Mouse (Mus musculus) testis, postnatal 10 days (tissue): ENCODE results near the gene Zfp146.
"Not testable (repeated sequence)": the region's sequence is repeated elsewhere in the genome, so short reads cannot be mapped to it uniquely, and the experiment has no call there.

Experiments used
- DNase-seq: peaks from one replicate; pipeline ENCODE4 v3.0.0; 2021; ENCODE audit warnings: low spot score

Gene Zfp146

GRCm38 (mm10) chr7:30169583-30170282 lies at the start of gene Zfp146:
Gene Zfp146 (minus strand): TSS chr7:30169750.
- peak; percentile 91 for DNase-seq

DNA sequence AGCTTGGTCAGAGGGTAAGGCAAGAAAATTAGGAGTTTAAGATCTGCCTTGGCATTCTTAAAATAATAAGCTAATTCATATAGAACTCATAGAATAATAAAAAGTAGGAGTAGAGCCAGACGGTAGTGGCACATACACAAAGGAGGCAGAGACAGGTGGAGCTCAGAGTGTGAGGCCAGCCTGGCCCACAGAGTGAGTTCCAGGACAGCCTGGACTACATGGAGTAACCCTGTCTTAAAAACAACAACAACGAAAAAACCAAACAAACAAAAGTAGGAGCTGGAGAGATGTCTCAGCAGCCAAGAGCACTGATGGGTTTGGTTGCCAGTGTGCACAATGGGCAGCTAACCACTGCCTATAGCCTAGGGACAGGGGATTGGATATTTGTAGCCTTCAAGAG lies 47.7 kb upstream of the Zfp146 start:
- no peak for DNase-seq

DNA sequence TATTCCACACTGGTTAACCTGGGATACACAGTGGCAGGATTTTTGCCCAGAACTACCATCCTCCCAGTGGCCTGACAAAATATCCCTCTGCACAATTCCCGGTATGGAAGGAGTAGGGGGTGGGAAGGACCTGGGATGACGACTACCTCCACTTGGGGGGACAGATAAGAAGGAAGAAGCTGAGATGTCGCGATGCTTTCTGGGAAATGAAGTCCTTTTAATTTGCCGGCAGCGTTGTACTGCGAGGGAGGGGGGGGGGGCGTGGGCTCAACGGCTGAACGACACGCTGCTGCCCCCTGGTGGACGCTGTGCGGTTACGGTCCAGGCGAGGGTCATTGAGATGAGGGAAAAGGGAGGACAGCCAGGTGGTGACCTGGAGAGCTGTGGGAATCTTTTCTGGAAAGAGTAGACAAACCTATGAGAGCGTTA lies 47.2 kb upstream of the Zfp146 start:
- peak; percentile 93 for DNase-seq

GRCm38 (mm10) chr7:30215875-30216274 lies 46.3 kb upstream of the Zfp146 start:
- no peak for DNase-seq

DNA sequence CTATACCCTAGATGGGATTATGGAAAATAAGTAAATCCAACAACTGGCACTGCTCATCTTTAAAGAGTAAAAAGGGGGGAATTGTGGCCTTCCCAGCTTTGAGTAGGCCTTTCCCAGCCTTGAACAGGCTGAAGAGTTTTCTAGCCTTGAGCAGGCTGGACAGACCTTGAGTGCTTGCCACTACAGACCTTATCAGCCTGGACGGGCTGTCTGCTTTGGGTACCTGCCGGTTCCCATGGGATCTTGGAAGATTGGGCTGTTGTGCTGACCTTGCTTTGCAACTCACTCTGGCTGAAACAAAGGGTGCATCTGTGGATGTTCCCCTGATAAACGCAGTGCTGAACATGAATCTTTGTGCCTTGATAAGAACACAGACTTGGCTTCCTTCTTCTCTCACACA lies 44.3 kb upstream of the Zfp146 start:
- DNase-seq: no peak

DNA sequence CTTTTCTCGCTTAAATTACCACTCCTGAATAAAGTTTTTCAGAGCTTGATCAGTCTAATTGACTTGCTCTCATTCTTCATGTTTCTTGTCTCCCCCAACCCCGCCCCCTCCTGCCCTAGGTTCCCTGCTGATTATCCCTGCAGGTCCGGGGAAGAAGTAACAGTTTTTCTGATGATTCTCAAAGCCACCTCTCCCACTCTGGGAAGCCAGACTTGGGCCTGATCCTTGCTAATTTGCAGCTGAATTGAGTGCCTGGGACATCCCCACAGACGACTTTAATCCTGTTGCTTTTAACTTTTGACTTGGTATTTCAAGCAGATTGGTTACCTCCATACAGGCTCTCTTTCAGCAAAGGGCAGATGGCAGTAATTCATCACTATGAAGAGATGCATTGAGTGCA lies 41.5 kb upstream of the Zfp146 start:
- DNase-seq: no peak

- not testable (repeated sequence) for DNase-seq
Measured at GRCm38 (mm10) chr7:30206364-30206763, 36.8 kb upstream of the Zfp146 start.

- DNase-seq: peak; percentile 86
Measured at GRCm38 (mm10) chr7:30205383-30205782, 35.8 kb upstream of the Zfp146 start.

- peak; percentile 69 for DNase-seq
Measured at GRCm38 (mm10) chr7:30204380-30204779, 34.8 kb upstream of the Zfp146 start.

DNA sequence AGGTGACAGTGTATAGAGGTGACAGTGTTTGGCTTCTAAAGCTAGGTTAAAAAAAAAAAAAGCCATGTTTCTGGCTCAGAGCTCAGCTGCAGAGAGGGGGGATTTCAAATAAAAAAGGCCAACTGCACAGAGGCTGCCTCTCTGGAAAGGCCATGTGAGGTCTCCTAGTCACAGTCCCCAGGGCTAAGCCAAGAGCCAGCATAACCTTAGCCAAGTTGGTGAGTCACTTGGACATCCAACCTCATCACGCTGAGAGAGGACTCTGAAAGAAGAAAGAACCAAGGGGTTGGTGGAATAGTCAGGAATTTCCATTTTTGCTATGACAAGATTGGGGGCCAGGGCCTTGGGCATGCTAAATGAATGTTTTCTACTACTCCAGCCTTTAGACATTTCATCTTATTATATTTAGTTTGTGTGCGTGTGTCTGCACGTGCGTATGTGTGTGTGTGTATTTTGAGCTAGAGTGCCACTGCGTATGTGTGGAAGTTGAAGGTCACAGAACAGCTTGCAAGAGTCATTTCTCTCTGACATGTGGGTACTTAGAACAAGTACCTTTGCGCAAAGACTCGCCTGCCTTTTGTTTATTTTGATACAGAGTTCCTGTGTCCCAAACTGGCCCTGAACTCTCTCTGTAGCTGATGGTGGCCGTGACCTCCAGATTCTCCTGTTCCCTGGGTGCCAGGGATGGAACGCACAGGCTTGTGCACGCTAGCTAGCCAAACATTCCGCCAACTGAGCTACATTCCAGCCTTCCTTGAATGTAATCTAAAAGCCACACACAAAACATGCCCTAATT lies 33.5 kb upstream of the Zfp146 start:
- no peak for DNase-seq

GRCm38 (mm10) chr7:30200661-30201060 lies 31.1 kb upstream of the Zfp146 start:
- not testable (repeated sequence) for DNase-seq

GRCm38 (mm10) chr7:30200200-30200599 lies 30.6 kb upstream of the Zfp146 start:
- no peak for DNase-seq

DNA sequence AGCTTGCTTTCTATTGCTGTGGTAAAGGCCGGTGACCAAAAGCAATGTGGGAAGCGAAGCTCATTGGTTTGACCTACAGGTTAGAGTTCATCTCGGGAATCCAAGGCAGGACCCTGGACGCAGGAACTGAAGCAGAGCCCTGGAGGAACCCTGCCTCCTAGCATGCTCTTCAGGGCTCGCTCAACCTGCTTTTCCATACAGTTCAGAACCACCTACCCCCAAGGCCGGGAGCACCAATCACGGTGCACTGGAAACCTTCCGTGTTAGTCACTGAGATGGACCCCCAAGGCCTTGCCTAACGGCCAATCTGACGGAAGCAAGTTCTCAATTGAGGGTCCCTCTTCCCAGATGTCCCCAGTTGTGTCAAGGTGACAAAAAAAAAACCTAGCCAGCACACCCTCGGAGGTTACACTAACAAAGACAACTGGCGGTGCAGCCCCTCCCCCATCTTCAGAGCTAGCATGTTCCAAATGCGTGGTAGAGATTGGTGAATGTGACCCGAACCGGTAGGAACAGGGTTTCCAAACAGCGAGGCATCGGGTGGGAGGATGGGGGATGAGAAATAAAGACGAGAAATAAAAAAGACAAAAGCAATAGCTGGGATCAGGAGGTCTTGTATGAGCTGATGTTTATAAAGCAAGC lies 30.1 kb upstream of the Zfp146 start:
- DNase-seq: peak; percentile 60

DNA sequence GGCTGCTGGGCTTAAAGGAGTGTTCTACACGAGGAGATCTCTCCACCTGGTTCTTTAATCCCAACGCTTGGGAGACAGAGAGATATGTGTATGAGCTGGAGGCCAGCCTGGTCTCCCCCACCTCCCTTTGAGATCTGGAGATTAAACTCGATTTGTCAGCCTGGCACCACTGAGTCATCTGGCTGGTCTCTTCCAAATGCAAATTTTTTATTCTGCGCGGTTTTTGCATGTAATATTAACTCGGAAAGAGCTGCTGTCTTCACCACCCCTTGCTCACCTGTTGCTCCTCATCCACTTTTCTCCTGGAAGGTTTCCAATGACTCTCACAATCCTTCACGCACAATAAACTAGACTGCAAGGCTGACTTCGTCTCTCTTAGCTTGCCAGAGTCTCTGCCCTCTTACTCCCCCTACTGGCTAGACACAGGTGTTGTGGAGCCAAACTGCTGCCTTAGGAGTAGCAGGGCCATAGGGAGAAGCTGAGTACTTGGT lies 29.0 kb upstream of the Zfp146 start, which contains the start of gene Capns1:
TSS of gene Capns1 (minus strand) at position 331 of the 491 bp plus-strand sequence.
- peak; percentile 58 for DNase-seq

DNA sequence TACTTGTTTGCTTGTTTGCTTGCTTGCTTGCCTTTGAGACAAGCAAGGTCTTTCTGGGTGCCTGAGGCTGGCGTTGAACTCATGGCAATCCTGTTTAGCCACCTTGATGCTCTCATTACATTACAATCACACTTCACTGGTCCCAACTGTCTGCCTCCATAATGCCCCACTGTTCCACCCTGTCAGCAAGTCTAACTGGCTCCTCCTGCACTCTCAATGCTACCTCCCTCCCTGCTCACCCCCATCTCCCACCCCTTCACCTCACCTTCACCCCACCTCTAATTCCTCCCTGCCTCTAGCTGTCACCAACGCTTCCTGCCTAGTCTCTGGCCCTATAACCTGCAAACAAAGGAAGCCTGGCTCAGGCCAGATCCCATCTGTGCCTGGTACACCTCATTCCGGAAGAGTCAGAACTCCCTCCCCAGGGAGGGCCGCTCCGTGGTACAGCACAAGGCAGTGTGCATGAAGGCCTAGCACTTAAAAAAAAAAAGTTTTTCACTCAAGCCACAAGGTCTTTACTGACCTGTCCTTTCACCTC lies 28.1 kb upstream of the Zfp146 start:
- DNase-seq: peak; percentile 50

DNA sequence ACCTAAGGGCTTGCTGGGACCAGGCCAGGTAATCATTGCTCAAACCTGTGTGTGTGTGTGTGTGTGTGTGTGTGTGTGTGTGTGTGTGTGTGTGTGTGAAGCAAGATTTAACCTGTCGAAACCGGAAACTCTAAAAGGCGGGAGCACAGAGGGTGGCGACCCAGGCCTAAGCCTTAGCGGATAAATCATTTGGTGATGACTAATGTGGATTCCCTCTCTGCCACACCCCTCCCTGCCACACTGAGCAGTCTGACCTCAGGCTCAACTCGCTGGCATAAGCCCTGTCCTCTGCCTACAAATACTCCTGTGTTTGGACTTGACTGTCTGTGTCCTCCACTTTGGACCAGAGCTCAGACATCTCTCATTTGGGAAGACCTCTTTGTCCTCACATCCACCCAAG lies 26.6 kb upstream of the Zfp146 start:
- peak; percentile 41 for DNase-seq

DNA sequence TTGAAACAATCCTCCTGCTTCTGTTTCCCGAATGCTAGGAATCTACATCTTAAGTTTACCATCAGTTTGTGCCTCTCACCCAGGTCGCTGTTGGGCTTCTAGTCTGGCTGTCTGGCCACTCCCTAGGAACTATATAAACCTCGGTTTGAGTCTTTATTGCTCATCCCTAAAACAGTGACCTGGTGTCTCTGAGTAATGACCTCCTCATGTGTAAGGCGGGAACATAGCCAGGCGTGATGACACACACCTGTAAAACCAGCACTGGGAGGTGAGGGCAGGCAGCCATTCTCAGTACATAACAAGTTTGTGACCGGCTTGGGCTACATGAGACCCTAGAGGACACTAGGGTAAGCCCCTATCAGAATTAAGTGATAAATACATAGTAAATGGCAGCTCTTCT lies 25.9 kb upstream of the Zfp146 start:
- no peak for DNase-seq

DNA sequence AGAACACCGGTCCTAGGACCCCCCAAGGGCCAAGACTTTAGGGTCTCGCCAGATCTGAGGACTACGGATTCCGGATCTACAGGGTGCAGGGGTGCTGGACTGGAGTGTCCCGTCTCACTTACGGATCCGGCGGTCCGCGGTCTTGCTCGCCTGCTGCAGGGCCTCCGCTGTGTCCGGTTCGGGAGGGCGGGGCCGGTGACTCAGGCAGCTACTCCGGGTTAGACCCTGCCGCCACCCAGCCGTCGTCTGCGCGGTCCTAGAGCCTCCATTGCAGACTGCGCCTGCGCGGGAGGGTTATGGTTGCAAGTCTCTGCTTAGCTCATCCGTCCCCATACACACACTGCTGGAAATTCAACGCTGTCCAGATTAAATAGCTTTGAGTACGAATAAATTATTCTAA lies 25.3 kb upstream of the Zfp146 start:
- DNase-seq: peak; percentile 97

GRCm38 (mm10) chr7:30194101-30194831 lies 24.7 kb upstream of the Zfp146 start:
- DNase-seq: peak; percentile 78

DNA sequence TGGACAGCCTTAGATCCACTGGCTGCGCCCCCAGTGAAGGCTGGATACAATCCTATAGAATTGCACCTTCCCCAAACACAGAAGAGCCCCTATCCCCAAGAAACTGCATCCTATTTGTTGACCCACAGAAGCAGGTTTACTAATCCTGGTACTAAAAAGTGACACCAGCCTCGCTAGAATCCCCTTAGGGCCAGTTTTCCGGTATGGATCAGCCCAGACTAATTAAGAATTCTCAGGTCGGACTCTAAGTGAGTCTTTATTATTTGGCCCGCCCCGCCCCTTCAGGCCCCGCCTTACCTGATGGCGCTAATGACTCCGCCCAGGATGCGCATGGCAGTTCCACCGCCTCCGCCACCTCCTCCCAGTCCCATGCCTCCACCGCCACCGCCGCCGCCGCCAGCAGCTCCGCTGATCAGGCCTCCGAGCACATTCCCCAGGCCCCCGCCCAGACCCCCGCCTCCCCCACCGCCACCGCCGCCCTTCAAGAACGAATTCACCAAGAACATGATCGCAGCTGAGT lies 24.1 kb upstream of the Zfp146 start:
- peak; percentile 85 for DNase-seq

DNA sequence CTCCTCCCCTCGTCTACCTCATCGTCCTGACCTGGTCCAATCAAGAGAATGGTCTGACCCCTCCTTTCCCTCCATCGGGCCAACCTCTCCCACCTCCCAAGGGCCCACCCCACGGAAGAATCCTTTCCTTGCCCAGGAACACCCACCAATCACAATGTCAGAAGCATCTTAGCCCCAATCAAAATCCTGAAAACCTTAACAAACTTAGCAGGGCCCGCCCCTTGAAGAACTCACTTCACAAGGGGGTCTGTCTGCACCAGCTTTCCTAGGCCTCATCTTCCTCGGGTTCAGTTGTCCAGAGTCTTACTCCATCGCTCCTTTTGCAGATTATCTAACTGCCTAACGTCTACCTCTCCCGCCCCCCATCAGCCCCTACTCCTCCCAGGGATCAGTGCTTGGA lies 23.5 kb upstream of the Zfp146 start:
- no peak for DNase-seq
